In genomic region chr11:90001396-90002230, GRCm38 (mm10) we compare ENCODE assay signal across 8 mouse cellular contexts. TPM values are rescaled to one million over a fixed set of nuclear protein-coding genes. Genes with fewer than 3 reads are reported as not detected.
DNase-seq lines count a peak whose midpoint lies in the region; ATAC-seq lines count a peak whose summit lies in the region.

No protein-coding gene starts in this region.

- DNase-seq in lung, adult 18-20 months = no peak
- DNase-seq in limb, embryonic 10.5 days (ENCODE audit: low spot score) = no peak
- DNase-seq in embryo, embryonic 9.5 days (ENCODE audit: extremely low spot score) = no peak

- ATAC-seq in erythroblast, adult 5-6 weeks (replicated peaks; ENCODE audit: low FRiP score, poor library complexity, severe bottlenecking) = no peak
- ATAC-seq in lung, embryonic 15.5 days (ENCODE audit: borderline replicate concordance, extremely low read depth, low FRiP score, low TSS enrichment) = no peak
- ATAC-seq in neural tube, embryonic 15.5 days (ENCODE audit: low FRiP score) = no peak
- no peak for ATAC-seq in activated CD4-positive, CD25-positive, alpha-beta regulatory T cell, adult 4 months

- peak overlapping the region; percentile 51 for H3K9ac ChIP-seq in lung, embryonic 15.5 days
- H3K9ac ChIP-seq in neural tube, embryonic 15.5 days (replicated peaks) = no peak overlapping the region

- no peaks in the 10 kb centered on the region for H3K9me3 ChIP-seq in erythroblast, embryonic 14.5 days (ENCODE audit: control insufficient read depth, low read length)
- H3K9me3 ChIP-seq in lung, embryonic 15.5 days = no peaks in the 10 kb centered on the region
- H3K9me3 ChIP-seq in limb, embryonic 10.5 days (replicated peaks) = no peaks in the 10 kb centered on the region
- no peaks in the 10 kb centered on the region for H3K9me3 ChIP-seq in neural tube, embryonic 15.5 days (replicated peaks)

- no peaks in the 10 kb centered on the region; the same call in 1 of the 2 replicates for H3K36me3 ChIP-seq in erythroblast, embryonic 14.5 days (ENCODE audit: control insufficient read depth)
- no peaks in the 10 kb centered on the region for H3K36me3 ChIP-seq in lung, embryonic 15.5 days
- H3K36me3 ChIP-seq in limb, embryonic 10.5 days = no peaks in the 10 kb centered on the region
- H3K36me3 ChIP-seq in neural tube, embryonic 15.5 days = no peaks in the 10 kb centered on the region

- no peaks in the 10 kb centered on the region for H3K27me3 ChIP-seq in erythroblast, embryonic 14.5 days (ENCODE audit: control insufficient read depth)
- no peaks in the 10 kb centered on the region for H3K27me3 ChIP-seq in lung, embryonic 15.5 days
- no peaks in the 10 kb centered on the region for H3K27me3 ChIP-seq in limb, embryonic 10.5 days (ENCODE audit: low read depth, poor library complexity, severe bottlenecking)
- H3K27me3 ChIP-seq in neural tube, embryonic 15.5 days (replicated peaks) = no peaks in the 10 kb centered on the region

- H3K4me2 ChIP-seq in lung, embryonic 15.5 days = peak overlapping the region; percentile 73
- peak overlapping the region; percentile 78; the same call in 1 of the 2 replicates for H3K4me2 ChIP-seq in neural tube, embryonic 15.5 days

- H3K4me1 ChIP-seq in erythroblast, embryonic 14.5 days (ENCODE audit: control insufficient read depth) = peaks cover 10% of the 10 kb centered on the region
- H3K4me1 ChIP-seq in lung, embryonic 15.5 days = peaks cover 10% of the 10 kb centered on the region
- H3K4me1 ChIP-seq in limb, embryonic 10.5 days = peaks cover 17% of the 10 kb centered on the region; the same call in 1 of the 2 replicates
- H3K4me1 ChIP-seq in neural tube, embryonic 15.5 days = peaks cover 8% of the 10 kb centered on the region

- 79% methylated on average over 10 of the region's 10 CpGs for WGBS in lung, embryonic 15.5 days
- 90% methylated on average over 10 of the region's 10 CpGs for WGBS in limb, embryonic 10.5 days
- 87% methylated on average over 10 of the region's 10 CpGs for WGBS in neural tube, embryonic 15.5 days

- no peak overlapping the region for H3K27ac ChIP-seq in lung, embryonic 15.5 days
- H3K27ac ChIP-seq in limb, embryonic 10.5 days = peak overlapping the region; percentile 89
- no peak overlapping the region for H3K27ac ChIP-seq in neural tube, embryonic 15.5 days (replicated peaks)

- H3K4me3 ChIP-seq in erythroblast, embryonic 14.5 days (replicated peaks) = peak overlapping the region; percentile 66
- H3K4me3 ChIP-seq in lung, embryonic 15.5 days = peak overlapping the region; percentile 53
- H3K4me3 ChIP-seq in limb, embryonic 10.5 days = peak overlapping the region; percentile 69
- no peak overlapping the region for H3K4me3 ChIP-seq in neural tube, embryonic 15.5 days (replicated peaks)

RNA-seq across cellular contexts. Expression of gene Pctp, which starts 1.1 kb away (rescaled TPM):
- polyA plus RNA-seq in erythroblast, embryonic 14.5 days (2012) = 0.01 and 0.05 TPM in 2 replicates
- 0.77 and 1.9 TPM in 2 replicates for total RNA-seq in erythroblast, adult 5-6 weeks (2015; ENCODE audit: low replicate concordance)
- 2.4 and 5.3 TPM in 2 replicates for total RNA-seq in erythroblast, adult 5-6 weeks (2017; ENCODE audit: low replicate concordance)
- 10.8 and 11.6 TPM in 2 replicates for polyA plus RNA-seq in lung, embryonic 15.5 days (2015; fragmentation: Nextera tagmentation; extraction: Ambion mirVana)
- polyA plus RNA-seq in limb, embryonic 10.5 days (2016; fragmentation: Nextera tagmentation; extraction: Ambion mirVana) = 21.9 and 24.5 TPM in 2 replicates
- 1.7 and 4.2 TPM in 2 replicates for polyA plus RNA-seq in neural tube, embryonic 15.5 days (2015; fragmentation: Nextera tagmentation; extraction: Ambion mirVana)
- 1 to 10 TPM; 5.7 to 6.9 TPM for polyA plus RNA-seq in activated CD4-positive, CD25-positive, alpha-beta regulatory T cell, adult 4 months (2017; shearing (Covaris generic))

RNA-seq across cellular contexts. Expression of gene Tmem100, which starts 28.5 kb away (rescaled TPM):
- not detected in 2 replicates for polyA plus RNA-seq in erythroblast, embryonic 14.5 days (2012)
- total RNA-seq in erythroblast, adult 5-6 weeks (2015; ENCODE audit: low replicate concordance) = not detected in 2 replicates
- not detected in 2 replicates for total RNA-seq in erythroblast, adult 5-6 weeks (2017; ENCODE audit: low replicate concordance)
- polyA plus RNA-seq in lung, embryonic 15.5 days (2015; fragmentation: Nextera tagmentation; extraction: Ambion mirVana) = 22.4 and 26.6 TPM in 2 replicates
- 7.1 and 8.7 TPM in 2 replicates for polyA plus RNA-seq in limb, embryonic 10.5 days (2016; fragmentation: Nextera tagmentation; extraction: Ambion mirVana)
- 23.0 and 24.1 TPM in 2 replicates for polyA plus RNA-seq in neural tube, embryonic 15.5 days (2015; fragmentation: Nextera tagmentation; extraction: Ambion mirVana)
- not detected for polyA plus RNA-seq in activated CD4-positive, CD25-positive, alpha-beta regulatory T cell, adult 4 months (2017; shearing (Covaris generic))
